Mouse (Mus musculus) hindbrain, embryonic 16.5 days (tissue): ENCODE measurements around the gene Dnah9. TPM values are rescaled to one million over a fixed set of nuclear protein-coding genes. Genes with fewer than 3 reads are reported as not detected.
A peak's percentile ranks its signal among the peaks of the same experiment; 100 is the strongest.

ENCODE experiments used
- ATAC-seq: fragments of 200-750 bp; cut with Nextera tagmentation; 2 replicates; pipeline ENCODE4 v1.8.0; 2017; ENCODE audit warnings: moderate TSS enrichment, moderate library complexity
- H3K27ac ChIP-seq: fragments of 300-500 bp; sonication (generic); 2 replicates; pipeline ENCODE4 v1.5.1; 2014; ENCODE audit warnings: low read depth, mild to moderate bottlenecking, control low read depth, low read length, moderate library complexity
- H3K27me3 ChIP-seq: fragments of 300-500 bp; sonication (generic); replicated peaks from 2 replicates; pipeline ENCODE4 v1.6.1; 2014; ENCODE audit warnings: low read length; ENCODE audit not compliant: control insufficient read depth, insufficient read depth
- H3K36me3 ChIP-seq: fragments of 300-500 bp; sonication (generic); 2 replicates; pipeline ENCODE4 v1.6.1; 2014; ENCODE audit warnings: mild to moderate bottlenecking, low read length, moderate library complexity, mixed read lengths; ENCODE audit not compliant: control insufficient read depth, insufficient read depth
- H3K4me1 ChIP-seq: fragments of 300-500 bp; sonication (generic); 2 replicates; pipeline ENCODE4 v1.6.1; 2014; ENCODE audit warnings: low read depth, low read length; ENCODE audit not compliant: control insufficient read depth, insufficient read depth
- H3K4me2 ChIP-seq: fragments of 300-500 bp; sonication (generic); 2 replicates; pipeline ENCODE4 v1.6.1; 2014; ENCODE audit warnings: mild to moderate bottlenecking, low read length, control low read depth, moderate library complexity
- H3K4me3 ChIP-seq: fragments of 300-500 bp; sonication (generic); 2 replicates; pipeline ENCODE4 v1.5.1; 2014; ENCODE audit warnings: mild to moderate bottlenecking, low read length, control low read depth, moderate library complexity
- H3K9ac ChIP-seq: fragments of 300-500 bp; sonication (generic); 2 replicates; pipeline ENCODE4 v1.6.1; 2014; ENCODE audit warnings: low read depth, mild to moderate bottlenecking, control low read depth, low read length, moderate library complexity
- H3K9me3 ChIP-seq: fragments of 300-500 bp; sonication (generic); 2 replicates; pipeline ENCODE4 v1.6.1; 2014; ENCODE audit warnings: mild to moderate bottlenecking, low read length, moderate library complexity; ENCODE audit not compliant: control insufficient read depth
- WGBS: fragments of 180-500 bp; shearing (Covaris S2); extraction: QIAGEN DNeasy Blood & Tissue Kit; methylation state at CpG from one replicate; pipeline ENCODE4 v1.1.7; 2014; 5-methylcytosine and 5-hydroxymethylcytosine counted together
- polyA plus RNA-seq: library from polyadenylated mRNA; unstranded; fragments of >200 nt; fragmentation: Nextera tagmentation; extraction: Ambion mirVana; gene quantifications from 2 replicates; pipeline ENCODE4 v1.2.1, GENCODE M21; 2015

Gene Dnah9
- polyA plus RNA-seq, 1 experiment from 2014 or later = 2.9 TPM

DNA sequence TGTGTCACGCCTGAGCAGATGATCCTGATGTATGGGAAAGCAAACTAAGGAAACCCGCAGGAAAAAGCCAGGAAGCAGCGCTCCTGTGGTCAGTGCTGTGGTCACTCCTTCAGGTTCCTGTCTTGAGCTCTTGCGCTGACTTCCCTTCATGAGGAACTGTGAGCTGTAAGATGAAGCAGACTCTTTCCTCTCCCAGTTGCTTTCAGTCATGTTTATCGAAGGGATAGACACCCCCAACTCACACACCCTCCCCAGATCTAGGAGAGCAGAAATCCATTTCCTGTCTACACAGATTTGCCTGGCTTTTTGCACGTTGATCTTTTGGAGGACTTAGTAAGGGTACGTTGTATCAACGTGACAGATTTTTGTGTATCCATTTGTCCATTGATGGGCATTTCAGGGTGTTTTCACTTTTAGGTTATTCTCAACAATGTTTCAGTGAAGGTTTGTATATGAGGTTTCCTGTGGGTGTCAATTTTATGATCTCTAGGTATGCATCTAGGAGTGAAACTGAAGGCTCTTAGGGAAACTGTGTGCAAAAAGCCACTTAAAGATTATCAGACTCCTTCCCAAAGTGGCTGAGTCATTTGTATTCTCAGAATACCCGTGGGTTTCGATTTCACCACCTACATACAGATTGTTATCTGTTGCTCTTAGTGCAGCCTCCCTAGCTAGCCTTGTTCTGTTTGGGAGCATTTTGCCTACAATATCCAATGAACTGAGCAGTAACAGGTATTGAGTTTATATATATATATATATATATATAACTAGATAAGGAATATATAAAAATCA lies 373.7 kb downstream of the Dnah9 start:
- Histone ChIP-seq H3K9ac (no peak overlapping the region), H3K4me1 (no peaks in the 10 kb centered on the region), H3K9me3 (no peaks in the 10 kb centered on the region), H3K27me3 (no peaks in the 10 kb centered on the region), H3K36me3 (no peaks in the 10 kb centered on the region), H3K4me2 (no peak overlapping the region), H3K4me3 (no peak overlapping the region), H3K27ac (no peak overlapping the region)
- 81% methylated on average over 10 of the region's 10 CpGs for WGBS
- ATAC-seq = no peak

DNA sequence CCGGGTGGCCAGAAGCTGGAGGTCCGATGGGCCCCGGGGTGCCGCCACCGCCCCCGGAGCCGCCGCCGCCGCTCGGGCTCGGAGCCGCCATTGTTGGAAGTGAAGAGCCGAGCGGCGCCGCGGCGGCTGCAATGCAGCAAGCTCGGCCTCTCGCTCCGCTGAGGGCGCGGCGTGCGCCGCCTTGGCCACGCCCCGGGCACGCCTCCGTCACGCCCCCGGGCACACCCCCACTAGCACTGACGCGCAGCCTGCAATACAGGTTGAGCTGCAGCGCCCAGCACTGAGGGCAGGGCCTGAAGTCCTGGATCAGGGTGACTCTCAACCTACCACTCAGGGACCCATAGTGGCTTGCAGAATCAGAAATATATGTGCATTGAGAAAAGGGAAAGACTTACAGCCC lies 380.2 kb downstream of the Dnah9 start, which contains the start of gene Map2k4:
Map2k4 (minus strand) TSS at position 144 of the 400 bp plus-strand sequence.
- peaks cover 14% of the 10 kb centered on the region for H3K4me1 ChIP-seq
- peak within 1 kb of the TSS; percentile 97 for H3K4me3 ChIP-seq
- H3K4me2 ChIP-seq = peak within 1 kb of the TSS; percentile 79
- H3K27ac ChIP-seq = peak within 1 kb of the TSS; percentile 94
- no peaks in the 10 kb centered on the region for H3K9me3 ChIP-seq
- peak; percentile 99 for ATAC-seq
- 0% methylated on average over 31 of the region's 36 CpGs for WGBS
- H3K27me3 ChIP-seq = no peaks in the 10 kb centered on the region
- H3K36me3 ChIP-seq = no peaks in the 10 kb centered on the region
- peak within 1 kb of the TSS; percentile 100 for H3K9ac ChIP-seq

DNA sequence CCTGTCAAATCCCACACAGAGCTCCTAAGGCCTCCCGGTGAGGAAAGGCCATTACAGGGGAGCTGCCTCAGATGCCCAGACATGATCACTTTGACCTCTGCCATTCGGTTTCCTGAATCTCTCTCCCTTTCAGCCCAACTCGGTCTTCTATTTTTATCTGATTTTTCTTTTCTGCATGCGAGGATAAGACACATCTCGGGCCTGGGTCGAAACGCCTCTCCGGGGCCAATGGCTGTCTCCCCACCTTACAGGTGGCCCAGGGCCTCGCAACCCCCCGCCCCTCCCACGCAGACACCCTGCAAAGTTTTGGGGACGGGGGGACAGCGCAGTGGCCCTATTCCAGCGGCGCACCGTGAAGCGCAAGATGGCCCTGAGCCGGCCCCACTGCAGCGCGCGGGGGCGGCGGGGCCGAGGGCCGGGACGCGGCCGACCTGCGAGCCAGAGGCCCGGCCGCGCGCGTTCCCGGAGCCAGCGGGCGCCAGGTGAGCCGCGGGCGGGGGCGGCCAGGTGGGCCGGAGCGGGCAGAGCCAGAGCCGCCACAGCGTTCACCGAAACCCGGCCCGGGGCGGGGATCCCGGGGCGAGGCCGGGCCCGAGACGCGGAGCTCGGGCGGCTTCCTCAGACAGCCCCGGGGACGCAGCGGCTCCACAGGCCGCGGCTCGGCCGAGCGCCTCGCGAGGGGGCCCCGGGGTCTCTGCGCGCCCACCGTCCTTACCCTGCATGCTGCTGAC lies 380.8 kb downstream of the Dnah9 start:
- 1% methylated on average over 51 of the region's 71 CpGs for WGBS
- no peaks in the 10 kb centered on the region for H3K36me3 ChIP-seq
- ATAC-seq = peak; percentile 91

DNA sequence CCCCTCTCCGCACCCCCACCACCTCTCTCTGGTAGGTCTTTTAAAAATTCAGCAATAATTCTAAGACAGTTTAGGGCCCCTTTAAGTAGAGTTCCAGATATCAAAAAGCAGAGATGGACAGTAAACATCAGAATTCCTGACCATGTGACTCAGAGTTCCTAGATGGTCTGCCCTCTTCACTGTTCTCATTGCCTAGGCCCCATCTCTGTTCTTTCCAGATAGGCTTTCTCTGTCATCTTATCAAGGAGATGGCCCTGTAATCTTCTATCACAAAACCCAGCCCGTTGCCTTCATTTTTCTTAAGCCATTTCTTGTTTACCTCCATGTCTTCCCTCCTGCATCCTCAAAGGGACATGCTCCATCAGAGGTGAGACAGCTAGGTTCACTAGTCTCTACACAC lies 382.2 kb downstream of the Dnah9 start:
- no peaks in the 10 kb centered on the region for H3K27me3 ChIP-seq
- H3K4me1 ChIP-seq = peaks cover 14% of the 10 kb centered on the region
- ATAC-seq = no peak
- H3K27ac ChIP-seq = no peak overlapping the region
- H3K9ac ChIP-seq = no peak overlapping the region
- H3K4me2 ChIP-seq = peak overlapping the region; percentile 79
- H3K4me3 ChIP-seq = no peak overlapping the region
- H3K9me3 ChIP-seq = no peaks in the 10 kb centered on the region
- H3K36me3 ChIP-seq = no peaks in the 10 kb centered on the region
- WGBS = 91% methylated on average over 2 of the region's 2 CpGs

More for the DNA sequence above, 380.8 kb downstream of the Dnah9 start:
- Histone ChIP-seq H3K4me3 (peak overlapping the region; percentile 97), H3K9me3 (no peaks in the 10 kb centered on the region), H3K27me3 (no peaks in the 10 kb centered on the region), H3K27ac (peak overlapping the region; percentile 94), H3K4me2 (peak overlapping the region; percentile 79), H3K4me1 (peaks cover 14% of the 10 kb centered on the region), H3K9ac (peak overlapping the region; percentile 100)

DNA sequence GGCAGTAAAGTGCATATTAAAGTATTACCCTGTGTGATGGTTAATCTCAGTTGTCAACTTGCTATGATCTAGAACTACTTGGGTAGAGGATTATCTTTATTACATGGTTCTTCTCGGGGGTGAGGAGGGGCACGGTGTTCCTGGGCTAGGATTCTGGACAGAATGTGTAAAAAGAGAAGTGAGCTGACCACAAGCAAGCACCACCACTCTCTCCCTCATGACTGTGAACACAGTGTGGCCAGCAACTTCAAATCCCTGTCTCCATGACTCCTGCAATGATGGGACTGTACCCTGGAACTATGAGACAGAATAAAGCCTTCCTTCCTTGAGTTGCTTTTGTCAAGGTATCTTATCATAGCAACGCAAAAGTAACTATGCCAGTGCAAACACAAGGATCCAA lies 386.8 kb downstream of the Dnah9 start:
- H3K27me3 ChIP-seq = no peaks in the 10 kb centered on the region
- ATAC-seq = no peak
- no peak overlapping the region for H3K4me2 ChIP-seq
- H3K4me3 ChIP-seq = no peak overlapping the region
- 87% methylated on average over 3 of the region's 3 CpGs for WGBS
- no peak overlapping the region for H3K27ac ChIP-seq
- H3K36me3 ChIP-seq = 0 out of 2 replicates have a peak, but pooled peaks cover 3% of the 10 kb centered on the region
- H3K4me1 ChIP-seq = peaks cover 13% of the 10 kb centered on the region
- no peaks in the 10 kb centered on the region for H3K9me3 ChIP-seq
- no peak overlapping the region for H3K9ac ChIP-seq
